Mouse (Mus musculus): ENCODE results near the gene Ttc27. TPM values are rescaled to one million over a fixed set of nuclear protein-coding genes. Genes with fewer than 3 reads are reported as not detected.

Gene Ttc27
- polyA plus RNA-seq (2014; fragmentation: Nextera tagmentation; extraction: Ambion mirVana) = 17.7 and 18.5 TPM in 2 replicates

GRCm38 (mm10) chr17:74717618-74718151 is at the start of gene Ttc27:
Gene Ttc27, plus strand, starts transcription at chr17:74717732.
- no peaks in the 10 kb centered on the region for H3K27me3 ChIP-seq (ENCODE audit: control insufficient read depth, insufficient read depth, low read length)
- no peak within 1 kb of the TSS for H3K27ac ChIP-seq (ENCODE audit: low read depth, low read length)
- H3K36me3 ChIP-seq (ENCODE audit: control insufficient read depth, insufficient read depth, low read length) = no peaks in the 10 kb centered on the region
- H3K9ac ChIP-seq (replicated peaks; ENCODE audit: low read depth, low read length) = peak within 1 kb of the TSS; percentile 64
- 1% methylated on average over 31 of the region's 31 CpGs for WGBS
- H3K9me3 ChIP-seq (ENCODE audit: control insufficient read depth, low read length) = no peaks in the 10 kb centered on the region
- peak within 1 kb of the TSS; percentile 80 for H3K4me3 ChIP-seq (ENCODE audit: low read depth, low read length)
- peaks cover 8% of the 10 kb centered on the region; the same call in 1 of the 2 replicates for H3K4me1 ChIP-seq (ENCODE audit: control insufficient read depth, insufficient read depth, low read length)
- peak; percentile 95 for ATAC-seq (ENCODE audit: low read depth)
- H3K4me2 ChIP-seq (ENCODE audit: low read depth, low read length) = peak within 1 kb of the TSS; percentile 80

GRCm38 (mm10) chr17:74668010-74668409 is 49.5 kb upstream of the Ttc27 start:
- H3K4me2 ChIP-seq (ENCODE audit: low read depth, low read length) = no peak overlapping the region
- H3K4me1 ChIP-seq (ENCODE audit: control insufficient read depth, insufficient read depth, low read length) = no peaks in the 10 kb centered on the region
- no peaks in the 10 kb centered on the region for H3K9me3 ChIP-seq (ENCODE audit: control insufficient read depth, low read length)
- H3K27me3 ChIP-seq (ENCODE audit: control insufficient read depth, insufficient read depth, low read length) = no peaks in the 10 kb centered on the region
- WGBS = no CpG with 5 or more reads among the region's 1 CpGs
- H3K4me3 ChIP-seq (ENCODE audit: low read depth, low read length) = no peak overlapping the region
- no peak for ATAC-seq (ENCODE audit: low read depth)
- no peak overlapping the region for H3K27ac ChIP-seq (ENCODE audit: low read depth, low read length)
- no peak overlapping the region for H3K9ac ChIP-seq (replicated peaks; ENCODE audit: low read depth, low read length)
- H3K36me3 ChIP-seq (ENCODE audit: control insufficient read depth, insufficient read depth, low read length) = peaks cover 43% of the 10 kb centered on the region

- ATAC-seq (ENCODE audit: low read depth) = no peak
- Histone ChIP-seq H3K27ac (ENCODE audit: low read depth, low read length) (no peak overlapping the region), H3K4me3 (ENCODE audit: low read depth, low read length) (no peak overlapping the region), H3K27me3 (ENCODE audit: control insufficient read depth, insufficient read depth, low read length) (no peaks in the 10 kb centered on the region), H3K4me1 (ENCODE audit: control insufficient read depth, insufficient read depth, low read length) (no peaks in the 10 kb centered on the region), H3K9ac (replicated peaks; ENCODE audit: low read depth, low read length) (no peak overlapping the region), H3K36me3 (ENCODE audit: control insufficient read depth, insufficient read depth, low read length) (peaks cover 29% of the 10 kb centered on the region), H3K4me2 (ENCODE audit: low read depth, low read length) (no peak overlapping the region), H3K9me3 (ENCODE audit: control insufficient read depth, low read length) (no peaks in the 10 kb centered on the region)
- WGBS = 96% methylated on average over 13 of the region's 13 CpGs
Measured at GRCm38 (mm10) chr17:74670031-74670430, 47.5 kb upstream of the Ttc27 start.

GRCm38 (mm10) chr17:74672446-74672845 is 45.1 kb upstream of the Ttc27 start:
- 85% methylated on average over 4 of the region's 4 CpGs for WGBS
- Histone ChIP-seq H3K27ac (ENCODE audit: low read depth, low read length) (no peak overlapping the region), H3K4me2 (ENCODE audit: low read depth, low read length) (no peak overlapping the region), H3K27me3 (ENCODE audit: control insufficient read depth, insufficient read depth, low read length) (no peaks in the 10 kb centered on the region), H3K4me1 (ENCODE audit: control insufficient read depth, insufficient read depth, low read length) (no peaks in the 10 kb centered on the region), H3K9ac (replicated peaks; ENCODE audit: low read depth, low read length) (no peak overlapping the region), H3K4me3 (ENCODE audit: low read depth, low read length) (no peak overlapping the region), H3K36me3 (ENCODE audit: control insufficient read depth, insufficient read depth, low read length) (peaks cover 38% of the 10 kb centered on the region), H3K9me3 (ENCODE audit: control insufficient read depth, low read length) (no peaks in the 10 kb centered on the region)
- no peak for ATAC-seq (ENCODE audit: low read depth)

- H3K36me3 ChIP-seq (ENCODE audit: control insufficient read depth, insufficient read depth, low read length) = peaks cover 40% of the 10 kb centered on the region
- no peaks in the 10 kb centered on the region for H3K9me3 ChIP-seq (ENCODE audit: control insufficient read depth, low read length)
- H3K4me3 ChIP-seq (ENCODE audit: low read depth, low read length) = no peak overlapping the region
- H3K27ac ChIP-seq (ENCODE audit: low read depth, low read length) = no peak overlapping the region
- no peak overlapping the region for H3K4me2 ChIP-seq (ENCODE audit: low read depth, low read length)
- no peak for ATAC-seq (ENCODE audit: low read depth)
- H3K27me3 ChIP-seq (ENCODE audit: control insufficient read depth, insufficient read depth, low read length) = no peaks in the 10 kb centered on the region
- H3K4me1 ChIP-seq (ENCODE audit: control insufficient read depth, insufficient read depth, low read length) = no peaks in the 10 kb centered on the region
- no peak overlapping the region for H3K9ac ChIP-seq (replicated peaks; ENCODE audit: low read depth, low read length)
Measured at GRCm38 (mm10) chr17:74673251-74673650, 44.3 kb upstream of the Ttc27 start.

- no peaks in the 10 kb centered on the region for H3K4me1 ChIP-seq (ENCODE audit: control insufficient read depth, insufficient read depth, low read length)
- H3K4me2 ChIP-seq (ENCODE audit: low read depth, low read length) = no peak overlapping the region
- no peaks in the 10 kb centered on the region for H3K9me3 ChIP-seq (ENCODE audit: control insufficient read depth, low read length)
- WGBS = 95% methylated on average over 8 of the region's 8 CpGs
- H3K4me3 ChIP-seq (ENCODE audit: low read depth, low read length) = no peak overlapping the region
- H3K9ac ChIP-seq (replicated peaks; ENCODE audit: low read depth, low read length) = no peak overlapping the region
- peaks cover 21% of the 10 kb centered on the region; the same call in 1 of the 2 replicates for H3K36me3 ChIP-seq (ENCODE audit: control insufficient read depth, insufficient read depth, low read length)
- no peaks in the 10 kb centered on the region for H3K27me3 ChIP-seq (ENCODE audit: control insufficient read depth, insufficient read depth, low read length)
- no peak for ATAC-seq (ENCODE audit: low read depth)
- H3K27ac ChIP-seq (ENCODE audit: low read depth, low read length) = no peak overlapping the region
Measured at GRCm38 (mm10) chr17:74678061-74678460, 39.5 kb upstream of the Ttc27 start.

- no peaks in the 10 kb centered on the region for H3K9me3 ChIP-seq (ENCODE audit: control insufficient read depth, low read length)
- no peak overlapping the region for H3K4me2 ChIP-seq (ENCODE audit: low read depth, low read length)
- no peaks in the 10 kb centered on the region for H3K27me3 ChIP-seq (ENCODE audit: control insufficient read depth, insufficient read depth, low read length)
- 79% methylated on average over 3 of the region's 3 CpGs for WGBS
- H3K9ac ChIP-seq (replicated peaks; ENCODE audit: low read depth, low read length) = no peak overlapping the region
- ATAC-seq (ENCODE audit: low read depth) = no peak
- peaks cover 3% of the 10 kb centered on the region; the same call in 1 of the 2 replicates for H3K36me3 ChIP-seq (ENCODE audit: control insufficient read depth, insufficient read depth, low read length)
- no peak overlapping the region for H3K27ac ChIP-seq (ENCODE audit: low read depth, low read length)
- no peaks in the 10 kb centered on the region for H3K4me1 ChIP-seq (ENCODE audit: control insufficient read depth, insufficient read depth, low read length)
- H3K4me3 ChIP-seq (ENCODE audit: low read depth, low read length) = no peak overlapping the region
Measured at GRCm38 (mm10) chr17:74684927-74685326, 32.6 kb upstream of the Ttc27 start.

- Histone ChIP-seq H3K27me3 (ENCODE audit: control insufficient read depth, insufficient read depth, low read length) (no peaks in the 10 kb centered on the region), H3K4me2 (ENCODE audit: low read depth, low read length) (no peak overlapping the region), H3K27ac (ENCODE audit: low read depth, low read length) (no peak overlapping the region), H3K4me3 (ENCODE audit: low read depth, low read length) (no peak overlapping the region), H3K36me3 (ENCODE audit: control insufficient read depth, insufficient read depth, low read length) (peaks cover 36% of the 10 kb centered on the region), H3K9me3 (ENCODE audit: control insufficient read depth, low read length) (no peaks in the 10 kb centered on the region), H3K4me1 (ENCODE audit: control insufficient read depth, insufficient read depth, low read length) (no peaks in the 10 kb centered on the region), H3K9ac (replicated peaks; ENCODE audit: low read depth, low read length) (no peak overlapping the region)
- ATAC-seq (ENCODE audit: low read depth) = no peak
- WGBS = 90% methylated on average over 2 of the region's 2 CpGs
Measured at GRCm38 (mm10) chr17:74688555-74688954, 29.0 kb upstream of the Ttc27 start.

- ATAC-seq (ENCODE audit: low read depth) = no peak
Measured at GRCm38 (mm10) chr17:74689406-74689805, 28.1 kb upstream of the Ttc27 start.

More at GRCm38 (mm10) chr17:74689406-74689805, 28.1 kb upstream of the Ttc27 start:
- H3K36me3 ChIP-seq (ENCODE audit: control insufficient read depth, insufficient read depth, low read length) = peaks cover 38% of the 10 kb centered on the region
- no peaks in the 10 kb centered on the region for H3K27me3 ChIP-seq (ENCODE audit: control insufficient read depth, insufficient read depth, low read length)
- no peaks in the 10 kb centered on the region for H3K9me3 ChIP-seq (ENCODE audit: control insufficient read depth, low read length)
- no peak overlapping the region for H3K9ac ChIP-seq (replicated peaks; ENCODE audit: low read depth, low read length)
- WGBS = 96% methylated on average over 4 of the region's 4 CpGs
- H3K27ac ChIP-seq (ENCODE audit: low read depth, low read length) = no peak overlapping the region
- H3K4me2 ChIP-seq (ENCODE audit: low read depth, low read length) = no peak overlapping the region
- H3K4me1 ChIP-seq (ENCODE audit: control insufficient read depth, insufficient read depth, low read length) = no peaks in the 10 kb centered on the region
- no peak overlapping the region for H3K4me3 ChIP-seq (ENCODE audit: low read depth, low read length)
